Mouse (Mus musculus) bone marrow macrophage, adult 2 months (primary cell): ENCODE measurements around the gene Trim44.

ENCODE experiments used
- CTCF ChIP-seq: IDR thresholded peaks from 2 replicates; pipeline ENCODE4 v1.5.1; 2012; ENCODE audit warnings: low read depth, mild to moderate bottlenecking, low read length, moderate library complexity
- POLR2A ChIP-seq: IDR thresholded peaks from 2 replicates; pipeline ENCODE4 v1.6.1; 2012; ENCODE audit warnings: mild to moderate bottlenecking, low read depth, low read length, borderline replicate concordance

DNA sequence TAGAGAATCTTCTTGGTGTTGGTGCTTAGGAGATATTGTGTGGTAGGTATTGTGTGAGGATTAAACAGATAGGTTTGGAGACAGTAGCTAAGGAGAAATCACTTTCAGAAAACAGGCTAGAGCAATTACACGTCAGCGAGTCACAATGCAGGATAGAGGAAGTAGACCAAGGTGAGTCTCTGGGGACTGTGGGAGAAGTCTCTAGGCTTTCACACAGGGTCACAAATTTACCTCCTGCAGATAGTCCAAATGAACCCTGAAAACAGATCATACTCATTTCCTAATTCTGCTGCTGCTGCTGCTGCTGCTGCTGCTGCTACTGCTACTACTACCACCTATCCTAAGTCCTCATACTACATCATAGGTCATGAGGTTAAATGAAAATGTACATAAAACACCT is 66.2 kb downstream of the Trim44 start:
- TF ChIP-seq CTCF (no peak), POLR2A (no peak)
